Mouse (Mus musculus): ENCODE measurements around the gene Adap1.

The Adap1 gene

GRCm38 (mm10) chr5:139320424-139320823 is 5.0 kb downstream of the Adap1 start:
- DNase-seq, result no peak

- DNase-seq, result peak; percentile 64
These were observed 7.5 kb downstream of the Adap1 start for GRCm38 (mm10) chr5:139317751-139318504.

- no peak for DNase-seq
These were observed 8.3 kb downstream of the Adap1 start for GRCm38 (mm10) chr5:139316982-139317675.

GRCm38 (mm10) chr5:139314941-139315642 is 10.3 kb downstream of the Adap1 start:
- no peak for DNase-seq

- DNase-seq, result no peak
These were observed 11.9 kb downstream of the Adap1 start for GRCm38 (mm10) chr5:139313536-139313935.

- DNase-seq, result no peak
These were observed 13.6 kb downstream of the Adap1 start for GRCm38 (mm10) chr5:139311822-139312221.

GRCm38 (mm10) chr5:139310477-139310876 is 14.9 kb downstream of the Adap1 start:
- no peak for DNase-seq

- DNase-seq, result no peak
These were observed 15.5 kb downstream of the Adap1 start for GRCm38 (mm10) chr5:139309946-139310345.

GRCm38 (mm10) chr5:139303646-139304061 is 21.8 kb downstream of the Adap1 start:
- no peak for DNase-seq

- DNase-seq, result no peak
These were observed 23.3 kb downstream of the Adap1 start for GRCm38 (mm10) chr5:139302101-139302500.

- DNase-seq, result no peak
These were observed 27.7 kb downstream of the Adap1 start for GRCm38 (mm10) chr5:139297745-139298144.

GRCm38 (mm10) chr5:139297092-139297491 is 28.3 kb downstream of the Adap1 start:
- no peak for DNase-seq

- DNase-seq, result no peak
These were observed 31.3 kb downstream of the Adap1 start for GRCm38 (mm10) chr5:139294089-139294488.

GRCm38 (mm10) chr5:139291811-139292560 is 33.4 kb downstream of the Adap1 start:
- DNase-seq, result no peak

- DNase-seq, result no peak
These were observed 34.8 kb downstream of the Adap1 start for GRCm38 (mm10) chr5:139290467-139291259.

GRCm38 (mm10) chr5:139288591-139288990 is 36.8 kb downstream of the Adap1 start:
- no peak for DNase-seq

- no peak for DNase-seq
These were observed 37.6 kb downstream of the Adap1 start for GRCm38 (mm10) chr5:139287787-139288186.

- DNase-seq, result no peak
These were observed 38.3 kb downstream of the Adap1 start for GRCm38 (mm10) chr5:139287099-139287498.

GRCm38 (mm10) chr5:139286142-139286941 is 39.1 kb downstream of the Adap1 start:
- DNase-seq, result no peak

GRCm38 (mm10) chr5:139285383-139286067 is 39.9 kb downstream of the Adap1 start:
- no peak for DNase-seq
